Mouse (Mus musculus): ENCODE measurements around the gene Appl2.

Appl2 gene

GRCm38 (mm10) chr10:83631775-83632174, 16.8 kb downstream of the Appl2 start:
- no peak for DNase-seq (ENCODE audit: low spot score)

- DNase-seq (ENCODE audit: low spot score): no peak
These were observed 17.6 kb downstream of the Appl2 start for GRCm38 (mm10) chr10:83630899-83631298.

- DNase-seq (ENCODE audit: low spot score): no peak
These were observed 18.7 kb downstream of the Appl2 start for GRCm38 (mm10) chr10:83629878-83630277.

GRCm38 (mm10) chr10:83629190-83629781, 19.3 kb downstream of the Appl2 start:
- no peak for DNase-seq (ENCODE audit: low spot score)

- no peak for DNase-seq (ENCODE audit: low spot score)
These were observed 20.3 kb downstream of the Appl2 start for GRCm38 (mm10) chr10:83628241-83628640.

GRCm38 (mm10) chr10:83627113-83627687, 21.3 kb downstream of the Appl2 start:
- DNase-seq (ENCODE audit: low spot score): no peak

GRCm38 (mm10) chr10:83624841-83625240, 23.7 kb downstream of the Appl2 start:
- no peak for DNase-seq (ENCODE audit: low spot score)

GRCm38 (mm10) chr10:83624065-83624464, 24.5 kb downstream of the Appl2 start:
- no peak for DNase-seq (ENCODE audit: low spot score)

- DNase-seq (ENCODE audit: low spot score): no peak
These were observed 28.0 kb downstream of the Appl2 start for GRCm38 (mm10) chr10:83620350-83621055.

GRCm38 (mm10) chr10:83618819-83619440, 29.6 kb downstream of the Appl2 start:
- DNase-seq (ENCODE audit: low spot score): no peak

GRCm38 (mm10) chr10:83617366-83617765, 31.2 kb downstream of the Appl2 start:
- DNase-seq (ENCODE audit: low spot score): no peak

GRCm38 (mm10) chr10:83612648-83613215, 35.8 kb downstream of the Appl2 start:
- no peak for DNase-seq (ENCODE audit: low spot score)

- DNase-seq (ENCODE audit: low spot score): no peak
These were observed 36.7 kb downstream of the Appl2 start for GRCm38 (mm10) chr10:83611863-83612262.

GRCm38 (mm10) chr10:83610518-83610917, 38.0 kb downstream of the Appl2 start:
- DNase-seq (ENCODE audit: low spot score): no peak

GRCm38 (mm10) chr10:83608596-83608995, 39.9 kb downstream of the Appl2 start:
- DNase-seq (ENCODE audit: low spot score): no peak

- DNase-seq (ENCODE audit: low spot score): no peak
These were observed 41.4 kb downstream of the Appl2 start for GRCm38 (mm10) chr10:83607111-83607510.

- no peak for DNase-seq (ENCODE audit: low spot score)
These were observed 42.8 kb downstream of the Appl2 start for GRCm38 (mm10) chr10:83605637-83606183.

GRCm38 (mm10) chr10:83603956-83604564, 44.5 kb downstream of the Appl2 start:
- DNase-seq (ENCODE audit: low spot score): no peak

- DNase-seq (ENCODE audit: low spot score): no peak
These were observed 47.9 kb downstream of the Appl2 start for GRCm38 (mm10) chr10:83600650-83601049.

- DNase-seq (ENCODE audit: low spot score): no peak
These were observed 54.0 kb downstream of the Appl2 start for GRCm38 (mm10) chr10:83594526-83594925.

- DNase-seq (ENCODE audit: low spot score): no peak
These were observed 55.9 kb downstream of the Appl2 start for GRCm38 (mm10) chr10:83592616-83593015.

GRCm38 (mm10) chr10:83590801-83591200, 57.7 kb downstream of the Appl2 start:
- no peak for DNase-seq (ENCODE audit: low spot score)
